Mouse (Mus musculus) cerebellum, postnatal 14 days (tissue): ENCODE results near the gene Fmn2.

Experiments used
- DNase-seq, 2 experiments: peaks; one replicate each; pipeline ENCODE4 v3.0.0; 2021; ENCODE audit warnings: mixed read lengths in 2 of 2

Gene Fmn2

GRCm38 (mm10) chr1:174557841-174558240 is 56.2 kb downstream of the Fmn2 start:
- no peak for DNase-seq

- DNase-seq, result no peak
Observed at GRCm38 (mm10) chr1:174558488-174558887, 56.9 kb downstream of the Fmn2 start.

- peak in 1 of 2 experiments; percentile 24 for DNase-seq
Observed at GRCm38 (mm10) chr1:174564561-174564960, 62.9 kb downstream of the Fmn2 start.

GRCm38 (mm10) chr1:174568609-174569008 is 67.0 kb downstream of the Fmn2 start:
- no peak for DNase-seq

GRCm38 (mm10) chr1:174592420-174592980 is 90.9 kb downstream of the Fmn2 start:
- peak; percentile 16 to 49 for DNase-seq

- DNase-seq, result peak; percentile 81 to 82
Observed at GRCm38 (mm10) chr1:174594989-174595388, 93.4 kb downstream of the Fmn2 start.

GRCm38 (mm10) chr1:174597495-174597894 is 95.9 kb downstream of the Fmn2 start:
- no peak for DNase-seq

GRCm38 (mm10) chr1:174598226-174598625 is 96.6 kb downstream of the Fmn2 start:
- DNase-seq, result no peak

GRCm38 (mm10) chr1:174600041-174600440 is 98.4 kb downstream of the Fmn2 start:
- no peak for DNase-seq

- no peak for DNase-seq
Observed at GRCm38 (mm10) chr1:174600620-174601019, 99.0 kb downstream of the Fmn2 start.

GRCm38 (mm10) chr1:174617368-174617767 is 115.7 kb downstream of the Fmn2 start:
- no peak for DNase-seq

- DNase-seq, result no peak
Observed at GRCm38 (mm10) chr1:174621512-174621911, 119.9 kb downstream of the Fmn2 start.

- DNase-seq, result no peak
Observed at GRCm38 (mm10) chr1:174623054-174623453, 121.4 kb downstream of the Fmn2 start.

- no peak for DNase-seq
Observed at GRCm38 (mm10) chr1:174630074-174630473, 128.4 kb downstream of the Fmn2 start.

- DNase-seq, result no peak
Observed at GRCm38 (mm10) chr1:174636291-174636690, 134.7 kb downstream of the Fmn2 start.

GRCm38 (mm10) chr1:174637564-174638085 is 136.0 kb downstream of the Fmn2 start:
- DNase-seq, result no peak

GRCm38 (mm10) chr1:174640901-174641300 is 139.3 kb downstream of the Fmn2 start:
- no peak for DNase-seq

- DNase-seq, result no peak
Observed at GRCm38 (mm10) chr1:174643431-174644010, 141.9 kb downstream of the Fmn2 start.

- no peak for DNase-seq
Observed at GRCm38 (mm10) chr1:174649421-174649826, 147.8 kb downstream of the Fmn2 start.

- no peak for DNase-seq
Observed at GRCm38 (mm10) chr1:174654565-174654964, 152.9 kb downstream of the Fmn2 start.

- DNase-seq, result no peak
Observed at GRCm38 (mm10) chr1:174655354-174655753, 153.7 kb downstream of the Fmn2 start.

- DNase-seq, result no peak
Observed at GRCm38 (mm10) chr1:174656554-174656953, 154.9 kb downstream of the Fmn2 start.

GRCm38 (mm10) chr1:174659459-174660223 is 158.0 kb downstream of the Fmn2 start:
- DNase-seq, result no peak

- no peak for DNase-seq
Observed at GRCm38 (mm10) chr1:174665116-174665515, 163.5 kb downstream of the Fmn2 start.
